Mouse (Mus musculus): Measurements from ENCODE around the gene Glce. TPM values are rescaled to one million over a fixed set of nuclear protein-coding genes. Genes with fewer than 3 reads are reported as not detected.

Gene Glce
- polyA plus RNA-seq, 1 experiment: 32.0 TPM

- H3K4me3 ChIP-seq: no peak overlapping the region
- TF ChIP-seq MAX (IDR thresholded peaks at IDR 0.05; ENCODE audit: low read depth) (no peak), MYOD1 (IDR thresholded peaks at IDR 0.05; ENCODE audit: control insufficient read depth in 1 of 3, insufficient read length in 2 of 3, low read depth in 2 of 3) (no peak), REST (IDR thresholded peaks at IDR 0.05; ENCODE audit: insufficient read depth, insufficient read length) (no peak), TCF12 (IDR thresholded peaks at IDR 0.05; ENCODE audit: insufficient read depth, poor library complexity, severe bottlenecking) (no peak), E2F4 (IDR thresholded peaks at IDR 0.05; ENCODE audit: insufficient read depth) (no peak), USF1 (IDR thresholded peaks at IDR 0.05; ENCODE audit: low read depth) (no peak), POLR2A (IDR thresholded peaks at IDR 0.05; ENCODE audit: insufficient read length, low read depth) (no peak), POLR2AphosphoS2 (IDR thresholded peaks at IDR 0.05; ENCODE audit: insufficient read length, low read depth) (no peak), CEBPB (IDR thresholded peaks at IDR 0.05; ENCODE audit: insufficient read depth, poor library complexity, severe bottlenecking) (no peak), MYOG (IDR thresholded peaks at IDR 0.05; ENCODE audit: control insufficient read depth in 1 of 3, insufficient read depth in 1 of 3, insufficient read length in 2 of 3, low read depth in 2 of 3) (no peak), TCF3 (IDR thresholded peaks at IDR 0.05; ENCODE audit: insufficient read length, low read depth) (no peak), SRF (IDR thresholded peaks at IDR 0.05; ENCODE audit: control insufficient read depth, insufficient read length, low read depth) (no peak)
- no peak overlapping the region for H3K4me2 ChIP-seq (ENCODE audit: low read depth)
- H3K27me3 ChIP-seq (ENCODE audit: control insufficient read depth, insufficient read depth, insufficient read length): no peaks in the 10 kb centered on the region
- H3ac ChIP-seq (ENCODE audit: control insufficient read depth, insufficient read length): no peak overlapping the region
- peaks cover 20% of the 10 kb centered on the region for H3K36me3 ChIP-seq (ENCODE audit: control insufficient read depth, insufficient read depth)
- H3K79me2 ChIP-seq (ENCODE audit: control insufficient read depth, insufficient read depth): peaks cover 61% of the 10 kb centered on the region
These were observed 42.3 kb downstream of the Glce start for GRCm38 (mm10) chr9:62080028-62080760.

- H3K79me2 ChIP-seq (ENCODE audit: control insufficient read depth, insufficient read depth): peaks cover 10% of the 10 kb centered on the region
- TF ChIP-seq TCF3 (IDR thresholded peaks at IDR 0.05; ENCODE audit: insufficient read length, low read depth): no peak
- TF ChIP-seq E2F4 (IDR thresholded peaks at IDR 0.05; ENCODE audit: insufficient read depth): no peak
- TF ChIP-seq USF1 (IDR thresholded peaks at IDR 0.05; ENCODE audit: low read depth): no peak
- TF ChIP-seq MYOD1 (IDR thresholded peaks at IDR 0.05; ENCODE audit: control insufficient read depth in 1 of 3, insufficient read length in 2 of 3, low read depth in 2 of 3): no peak
- TF ChIP-seq CEBPB (IDR thresholded peaks at IDR 0.05; ENCODE audit: insufficient read depth, poor library complexity, severe bottlenecking): no peak
- no peak for TF ChIP-seq POLR2A (IDR thresholded peaks at IDR 0.05; ENCODE audit: insufficient read length, low read depth)
- TF ChIP-seq MAX (IDR thresholded peaks at IDR 0.05; ENCODE audit: low read depth): no peak
- no peak for TF ChIP-seq REST (IDR thresholded peaks at IDR 0.05; ENCODE audit: insufficient read depth, insufficient read length)
- no peak for TF ChIP-seq MYOG (IDR thresholded peaks at IDR 0.05; ENCODE audit: control insufficient read depth in 1 of 3, insufficient read depth in 1 of 3, insufficient read length in 2 of 3, low read depth in 2 of 3)
- TF ChIP-seq SRF (IDR thresholded peaks at IDR 0.05; ENCODE audit: control insufficient read depth, insufficient read length, low read depth): no peak
- no peak for TF ChIP-seq TCF12 (IDR thresholded peaks at IDR 0.05; ENCODE audit: insufficient read depth, poor library complexity, severe bottlenecking)
- TF ChIP-seq POLR2AphosphoS2 (IDR thresholded peaks at IDR 0.05; ENCODE audit: insufficient read length, low read depth): no peak
- no peak overlapping the region for H3ac ChIP-seq (ENCODE audit: control insufficient read depth, insufficient read length)
- no peak overlapping the region for H3K4me2 ChIP-seq (ENCODE audit: low read depth)
- H3K4me3 ChIP-seq: no peak overlapping the region
- no peaks in the 10 kb centered on the region for H3K27me3 ChIP-seq (ENCODE audit: control insufficient read depth, insufficient read depth, insufficient read length)
- peaks cover 32% of the 10 kb centered on the region for H3K36me3 ChIP-seq (ENCODE audit: control insufficient read depth, insufficient read depth)
These were observed 60.2 kb downstream of the Glce start for GRCm38 (mm10) chr9:62062234-62062633.

- Histone ChIP-seq H3ac (ENCODE audit: control insufficient read depth, insufficient read length) (no peak overlapping the region), H3K79me2 (ENCODE audit: control insufficient read depth, insufficient read depth) (peaks cover 10% of the 10 kb centered on the region), H3K4me3 (no peak overlapping the region), H3K27me3 (ENCODE audit: control insufficient read depth, insufficient read depth, insufficient read length) (no peaks in the 10 kb centered on the region), H3K36me3 (ENCODE audit: control insufficient read depth, insufficient read depth) (peaks cover 22% of the 10 kb centered on the region), H3K4me2 (ENCODE audit: low read depth) (no peak overlapping the region)
- TF ChIP-seq TCF12 (IDR thresholded peaks at IDR 0.05; ENCODE audit: insufficient read depth, poor library complexity, severe bottlenecking): no peak
- no peak for TF ChIP-seq MYOG (IDR thresholded peaks at IDR 0.05; ENCODE audit: control insufficient read depth in 1 of 3, insufficient read depth in 1 of 3, insufficient read length in 2 of 3, low read depth in 2 of 3)
- TF ChIP-seq TCF3 (IDR thresholded peaks at IDR 0.05; ENCODE audit: insufficient read length, low read depth): no peak
- no peak for TF ChIP-seq MYOD1 (IDR thresholded peaks at IDR 0.05; ENCODE audit: control insufficient read depth in 1 of 3, insufficient read length in 2 of 3, low read depth in 2 of 3)
- no peak for TF ChIP-seq POLR2AphosphoS2 (IDR thresholded peaks at IDR 0.05; ENCODE audit: insufficient read length, low read depth)
- no peak for TF ChIP-seq SRF (IDR thresholded peaks at IDR 0.05; ENCODE audit: control insufficient read depth, insufficient read length, low read depth)
- no peak for TF ChIP-seq REST (IDR thresholded peaks at IDR 0.05; ENCODE audit: insufficient read depth, insufficient read length)
- no peak for TF ChIP-seq POLR2A (IDR thresholded peaks at IDR 0.05; ENCODE audit: insufficient read length, low read depth)
- TF ChIP-seq USF1 (IDR thresholded peaks at IDR 0.05; ENCODE audit: low read depth): no peak
- TF ChIP-seq MAX (IDR thresholded peaks at IDR 0.05; ENCODE audit: low read depth): no peak
- no peak for TF ChIP-seq CEBPB (IDR thresholded peaks at IDR 0.05; ENCODE audit: insufficient read depth, poor library complexity, severe bottlenecking)
- TF ChIP-seq E2F4 (IDR thresholded peaks at IDR 0.05; ENCODE audit: insufficient read depth): no peak
These were observed 62.0 kb downstream of the Glce start for GRCm38 (mm10) chr9:62060431-62060830.

GRCm38 (mm10) chr9:62059941-62060340 is 62.5 kb downstream of the Glce start:
- TF ChIP-seq E2F4 (IDR thresholded peaks at IDR 0.05; ENCODE audit: insufficient read depth) (no peak), MYOD1 (IDR thresholded peaks at IDR 0.05; ENCODE audit: control insufficient read depth in 1 of 3, insufficient read length in 2 of 3, low read depth in 2 of 3) (peak in 2 of 3 experiments; percentile 34 to 48), REST (IDR thresholded peaks at IDR 0.05; ENCODE audit: insufficient read depth, insufficient read length) (no peak), TCF12 (IDR thresholded peaks at IDR 0.05; ENCODE audit: insufficient read depth, poor library complexity, severe bottlenecking) (no peak), USF1 (IDR thresholded peaks at IDR 0.05; ENCODE audit: low read depth) (no peak), MYOG (IDR thresholded peaks at IDR 0.05; ENCODE audit: control insufficient read depth in 1 of 3, insufficient read depth in 1 of 3, insufficient read length in 2 of 3, low read depth in 2 of 3) (no peak), POLR2A (IDR thresholded peaks at IDR 0.05; ENCODE audit: insufficient read length, low read depth) (peak; percentile 14)
- Histone ChIP-seq H3K27me3 (ENCODE audit: control insufficient read depth, insufficient read depth, insufficient read length) (no peaks in the 10 kb centered on the region), H3K4me2 (ENCODE audit: low read depth) (no peak overlapping the region), H3ac (ENCODE audit: control insufficient read depth, insufficient read length) (no peak overlapping the region), H3K36me3 (ENCODE audit: control insufficient read depth, insufficient read depth) (peaks cover 21% of the 10 kb centered on the region), H3K4me3 (no peak overlapping the region), H3K79me2 (ENCODE audit: control insufficient read depth, insufficient read depth) (peaks cover 9% of the 10 kb centered on the region)

All from myocyte (in vitro differentiated cells).